Mouse (Mus musculus) lung, postnatal 10 days (tissue): ENCODE results near the gene Syt11.
"Not testable (repeated sequence)": the region's sequence is repeated elsewhere in the genome, so short reads cannot be mapped to it uniquely, and the experiment has no call there.

Experiments used
- DNase-seq: peaks from one replicate; pipeline ENCODE4 v3.0.0; 2021

Gene Syt11

GRCm38 (mm10) chr3:88774939-88775841 lies at the start of gene Syt11:
TSS of gene Syt11 (minus strand) at chr3:88775164.
- not testable (repeated sequence) for DNase-seq

GRCm38 (mm10) chr3:88803910-88804540 lies 29.1 kb upstream of the Syt11 start:
- DNase-seq: no peak

- DNase-seq: not testable (repeated sequence)
These were observed 22.5 kb upstream of the Syt11 start for GRCm38 (mm10) chr3:88797507-88797906.

GRCm38 (mm10) chr3:88788033-88788432 lies 13.1 kb upstream of the Syt11 start:
- DNase-seq: not testable (repeated sequence)

GRCm38 (mm10) chr3:88786805-88787204 lies 11.8 kb upstream of the Syt11 start:
- not testable (repeated sequence) for DNase-seq

GRCm38 (mm10) chr3:88786323-88786722 lies 11.4 kb upstream of the Syt11 start:
- DNase-seq: not testable (repeated sequence)

- DNase-seq: no peak
These were observed 9.9 kb upstream of the Syt11 start for GRCm38 (mm10) chr3:88784889-88785288.

- DNase-seq: not testable (repeated sequence)
These were observed 1.8 kb downstream of the Syt11 start for GRCm38 (mm10) chr3:88773163-88773562.

GRCm38 (mm10) chr3:88772399-88772798 lies 2.6 kb downstream of the Syt11 start:
- DNase-seq: peak; percentile 92

- DNase-seq: not testable (repeated sequence)
These were observed 3.1 kb downstream of the Syt11 start for GRCm38 (mm10) chr3:88771941-88772280.

- DNase-seq: peak; percentile 72
These were observed 3.6 kb downstream of the Syt11 start for GRCm38 (mm10) chr3:88771189-88771940.

- no peak for DNase-seq
These were observed 12.5 kb downstream of the Syt11 start for GRCm38 (mm10) chr3:88762401-88762831.

GRCm38 (mm10) chr3:88761619-88762018 lies 13.3 kb downstream of the Syt11 start:
- no peak for DNase-seq

- peak; percentile 94 for DNase-seq
These were observed 16.9 kb downstream of the Syt11 start for GRCm38 (mm10) chr3:88758045-88758500.

GRCm38 (mm10) chr3:88756276-88756675 lies 18.7 kb downstream of the Syt11 start:
- DNase-seq: no peak

GRCm38 (mm10) chr3:88755541-88755940 lies 19.4 kb downstream of the Syt11 start:
- DNase-seq: no peak

GRCm38 (mm10) chr3:88754283-88754682 lies 20.7 kb downstream of the Syt11 start:
- no peak for DNase-seq

- no peak for DNase-seq
These were observed 28.1 kb downstream of the Syt11 start for GRCm38 (mm10) chr3:88746871-88747231.

- DNase-seq: peak; percentile 58
These were observed 28.7 kb downstream of the Syt11 start for GRCm38 (mm10) chr3:88746139-88746870.

GRCm38 (mm10) chr3:88745534-88745933 lies 29.4 kb downstream of the Syt11 start:
- DNase-seq: no peak

- DNase-seq: no peak
These were observed 34.8 kb downstream of the Syt11 start for GRCm38 (mm10) chr3:88740147-88740546.

GRCm38 (mm10) chr3:88738641-88739040 lies 36.3 kb downstream of the Syt11 start:
- DNase-seq: peak; percentile 81

GRCm38 (mm10) chr3:88736556-88736955 lies 38.4 kb downstream of the Syt11 start:
- DNase-seq: no peak
